Mouse (Mus musculus): ENCODE measurements around the gene M6pr.

DNA sequence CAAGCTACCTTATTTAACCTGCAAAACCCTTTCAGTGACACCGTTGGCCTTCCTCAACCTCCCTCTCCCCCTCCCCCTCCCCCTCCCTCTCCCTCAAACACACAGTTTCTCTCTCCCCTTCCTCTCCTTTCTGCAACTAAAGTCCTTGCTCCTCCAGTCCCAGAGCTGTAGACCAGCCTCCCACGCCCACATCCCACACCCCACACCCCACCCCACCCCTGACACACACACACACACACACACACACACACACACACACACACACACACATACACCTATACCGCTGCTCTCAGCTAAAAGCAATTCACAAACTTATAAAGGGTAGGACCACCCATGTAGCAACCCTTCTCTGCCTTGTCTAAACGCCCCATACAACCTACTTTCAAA is 10.3 kb upstream of the M6pr start:
- TF ChIP-seq USF1 (IDR thresholded peaks at IDR 0.05; ENCODE audit: low read depth) (no peak), CTCF (IDR thresholded peaks at IDR 0.05; ENCODE audit: control insufficient read depth, insufficient read depth, insufficient read length) (no peak), MYOG (IDR thresholded peaks at IDR 0.05; ENCODE audit: control insufficient read depth, extremely low read depth, insufficient read length) (no peak), CEBPB (IDR thresholded peaks at IDR 0.05; ENCODE audit: low read depth) (no peak), MAX (IDR thresholded peaks at IDR 0.05) (no peak), FOSL1 (IDR thresholded peaks at IDR 0.05; ENCODE audit: insufficient read depth, low read length, poor library complexity, severe bottlenecking) (no peak)

All from C2C12 (cell line).